Comparison of ENCODE assay signal across 17 mouse cellular contexts in genomic region chr4:142163862-142164261, GRCm38 (mm10).
DNase-seq lines count a peak whose midpoint lies in the region; ATAC-seq and TF ChIP-seq lines count a peak whose summit lies in the region.
"Had no signal": no experiment of that assay in that cellular context is flagged by ENCODE, and none has a peak within 500 bp of the region (broad histone marks: within the 10 kb centered on the region; RNA-seq: fewer than 3 reads in every experiment).

No protein-coding gene starts in this region.

- H3K4me3 ChIP-seq in heart, embryonic 13.5 days, result no peak overlapping the region
- H3K4me3 ChIP-seq in lung, embryonic 14.5 days (ENCODE audit: low read depth, low read length), result no peak overlapping the region
- H3K4me3 ChIP-seq in embryonic facial prominence, embryonic 12.5 days, result no peak overlapping the region
- H3K4me3 ChIP-seq in stomach, embryonic 16.5 days (replicated peaks; ENCODE audit: low read length), result no peak overlapping the region
- H3K4me3 ChIP-seq: hindbrain, embryonic 12.5 days; midbrain, embryonic 12.5 days had no signal

- no peaks in the 10 kb centered on the region for H3K27me3 ChIP-seq in heart, embryonic 13.5 days (replicated peaks)
- no peaks in the 10 kb centered on the region for H3K27me3 ChIP-seq in lung, embryonic 14.5 days (ENCODE audit: insufficient read depth, low read length)
- H3K27me3 ChIP-seq in embryonic facial prominence, embryonic 12.5 days, result no peaks in the 10 kb centered on the region
- H3K27me3 ChIP-seq in stomach, embryonic 16.5 days (ENCODE audit: control insufficient read depth, insufficient read depth, low read length), result no peaks in the 10 kb centered on the region
- H3K27me3 ChIP-seq: hindbrain, embryonic 12.5 days had no signal

- ATAC-seq in heart, embryonic 13.5 days (ENCODE audit: extremely low read depth, insufficient number of reproducible peaks, low FRiP score, low TSS enrichment), result no peak
- ATAC-seq in lung, embryonic 14.5 days (ENCODE audit: insufficient read depth), result 0 out of 2 replicates have a peak, but pooled peaks have one; percentile 23
- no peak for ATAC-seq in embryonic facial prominence, embryonic 12.5 days (ENCODE audit: insufficient number of reproducible peaks, insufficient read depth, low FRiP score, low TSS enrichment)
- peak; percentile 55; the same call in 1 of the 2 replicates for ATAC-seq in stomach, embryonic 16.5 days (ENCODE audit: insufficient read depth, low FRiP score)

- no peak for DNase-seq in heart, adult 9 months (ENCODE audit: low spot score in 2 of 2)
- DNase-seq in lung, embryonic 14.5 days, result peak; percentile 22
- no peak for DNase-seq in lung, postnatal 25 days (ENCODE audit: low spot score)
- DNase-seq in frontal cortex, postnatal 25 days (ENCODE audit: low spot score in 2 of 2), result no peak
- DNase-seq: B cell, adult 2 months; cerebellum, adult 8-10 months; heart, adult 11 months; left cerebral cortex, postnatal 4 days; right cerebral cortex, postnatal 4 days; thymus, adult 18-20 months had no signal

- peaks cover 64% of the 10 kb centered on the region for H3K4me1 ChIP-seq in heart, embryonic 13.5 days
- H3K4me1 ChIP-seq in lung, embryonic 14.5 days (ENCODE audit: insufficient read depth), result peaks cover 11% of the 10 kb centered on the region
- peaks cover 31% of the 10 kb centered on the region for H3K4me1 ChIP-seq in embryonic facial prominence, embryonic 12.5 days
- H3K4me1 ChIP-seq in stomach, embryonic 16.5 days (ENCODE audit: control insufficient read depth, insufficient read depth, low read length), result peaks cover 27% of the 10 kb centered on the region

- H3K36me3 ChIP-seq in heart, embryonic 13.5 days, result 0 out of 2 replicates have a peak, but pooled peaks cover 5% of the 10 kb centered on the region
- H3K36me3 ChIP-seq in lung, embryonic 14.5 days (ENCODE audit: insufficient read depth), result 0 out of 2 replicates have a peak, but pooled peaks cover 4% of the 10 kb centered on the region
- peaks cover 17% of the 10 kb centered on the region; the same call in 1 of the 2 replicates for H3K36me3 ChIP-seq in embryonic facial prominence, embryonic 12.5 days
- no peaks in the 10 kb centered on the region for H3K36me3 ChIP-seq in stomach, embryonic 16.5 days (ENCODE audit: control insufficient read depth, insufficient read depth, low read length)
- H3K36me3 ChIP-seq: hindbrain, embryonic 12.5 days had no signal

- TF ChIP-seq CTCF in lung, embryonic 14.5 days (IDR thresholded peaks at IDR 0.05; ENCODE audit: low read depth), result no peak

- peak overlapping the region; percentile 47 for H3K9ac ChIP-seq in heart, embryonic 13.5 days
- no peak overlapping the region for H3K9ac ChIP-seq in lung, embryonic 14.5 days
- no peak overlapping the region for H3K9ac ChIP-seq in embryonic facial prominence, embryonic 12.5 days
- H3K9ac ChIP-seq in stomach, embryonic 16.5 days (ENCODE audit: low read length), result no peak overlapping the region
- H3K9ac ChIP-seq: hindbrain, embryonic 12.5 days; liver, embryonic 14.5 days; midbrain, embryonic 12.5 days had no signal

- H3K27ac ChIP-seq in heart, embryonic 13.5 days (replicated peaks), result no peak overlapping the region
- no peak overlapping the region for H3K27ac ChIP-seq in lung, embryonic 14.5 days (ENCODE audit: low read depth)
- H3K27ac ChIP-seq in embryonic facial prominence, embryonic 12.5 days, result peak overlapping the region; percentile 63; the same call in 1 of the 2 replicates
- peak overlapping the region; percentile 39 for H3K27ac ChIP-seq in stomach, embryonic 16.5 days (ENCODE audit: low read length)
- H3K27ac ChIP-seq: liver, embryonic 14.5 days; macrophage; midbrain, embryonic 12.5 days had no signal

- peaks cover 8% of the 10 kb centered on the region; the same call in 1 of the 2 replicates for H3K9me3 ChIP-seq in heart, embryonic 13.5 days
- H3K9me3 ChIP-seq in lung, embryonic 14.5 days (ENCODE audit: low read depth, low read length), result no peaks in the 10 kb centered on the region
- H3K9me3 ChIP-seq in embryonic facial prominence, embryonic 12.5 days, result no peaks in the 10 kb centered on the region
- peaks cover 4% of the 10 kb centered on the region for H3K9me3 ChIP-seq in stomach, embryonic 16.5 days (replicated peaks; ENCODE audit: control insufficient read depth, low read length)

- no peak overlapping the region for H3K4me2 ChIP-seq in heart, embryonic 13.5 days
- H3K4me2 ChIP-seq in lung, embryonic 14.5 days, result no peak overlapping the region
- H3K4me2 ChIP-seq in embryonic facial prominence, embryonic 12.5 days (replicated peaks), result no peak overlapping the region
- no peak overlapping the region for H3K4me2 ChIP-seq in stomach, embryonic 16.5 days (ENCODE audit: low read depth, low read length)
- H3K4me2 ChIP-seq: hindbrain, embryonic 12.5 days; midbrain, embryonic 12.5 days had no signal

- 31% methylated on average over 3 of the region's 3 CpGs for WGBS in heart, embryonic 13.5 days
- 29% methylated on average over 3 of the region's 3 CpGs for WGBS in lung, embryonic 14.5 days
- WGBS in embryonic facial prominence, embryonic 12.5 days, result 23% methylated on average over 3 of the region's 3 CpGs
- whole genome bisulfite sequencing in stomach, embryonic 16.5 days, result 30% methylated on average over 3 of the region's 3 CpGs

Comparison
In these comparisons a context has a peak if more than half of its experiments do, and no peak if none do; other contexts are left out.
1. ATAC-seq: peak in lung, embryonic 14.5 days (single experiment) and stomach, embryonic 16.5 days (single experiment); none in heart, embryonic 13.5 days (single experiment) and embryonic facial prominence, embryonic 12.5 days (single experiment).
2. H3K27ac ChIP-seq: peak in embryonic facial prominence, embryonic 12.5 days (single experiment) and stomach, embryonic 16.5 days (single experiment); none in heart, embryonic 13.5 days (single experiment) and lung, embryonic 14.5 days (single experiment).